Mouse (Mus musculus): ENCODE results near the gene Plekhg2.
"Not testable (repeated sequence)": the region's sequence is repeated elsewhere in the genome, so short reads cannot be mapped to it uniquely, and the experiment has no call there.

Plekhg2 gene

DNA sequence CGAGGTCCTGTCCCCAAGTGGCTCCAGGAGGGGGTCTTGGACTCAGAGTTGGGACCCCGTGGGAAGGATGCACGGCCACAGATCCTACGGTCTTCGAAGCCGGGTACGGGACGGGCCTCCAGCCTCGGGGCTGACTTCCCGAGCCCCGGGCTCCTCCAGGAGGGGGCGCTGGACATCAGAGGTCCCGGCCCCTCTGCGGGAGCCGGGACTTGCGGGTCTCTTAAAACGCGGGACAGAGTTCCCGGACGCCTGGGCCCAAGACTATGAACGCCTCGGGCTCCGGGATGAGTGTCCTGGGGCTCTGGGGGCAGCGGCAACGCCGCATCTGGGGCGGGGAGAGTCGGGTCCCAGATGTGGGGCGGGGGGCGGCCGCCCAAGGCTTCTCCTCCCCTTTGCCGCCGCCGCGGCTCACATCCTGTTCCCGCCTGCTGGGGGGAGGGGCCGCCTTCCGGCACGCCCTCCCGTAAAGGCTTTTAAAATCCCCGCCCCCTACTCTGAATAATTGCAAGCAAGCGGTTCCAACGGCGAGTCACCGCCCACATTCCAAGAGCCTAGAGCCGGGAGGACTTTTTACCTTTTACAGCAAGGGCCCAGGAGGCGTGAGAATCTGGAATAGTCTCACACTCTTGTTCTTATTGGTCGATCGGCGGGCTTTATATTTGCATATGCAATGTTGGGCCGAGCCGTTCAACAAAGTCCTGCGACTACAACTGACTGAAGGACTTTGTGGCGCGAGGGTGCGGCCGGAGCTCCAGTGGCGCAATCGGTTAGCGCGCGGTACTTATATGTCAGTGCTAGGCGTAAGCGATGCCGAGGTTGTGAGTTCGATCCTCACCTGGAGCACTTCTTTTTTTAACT, at the start of gene Plekhg2:
Gene Plekhg2, minus strand, starts transcription at position 349 of the 858 bp plus-strand sequence.
- DNase-seq: peak; percentile 90

DNA sequence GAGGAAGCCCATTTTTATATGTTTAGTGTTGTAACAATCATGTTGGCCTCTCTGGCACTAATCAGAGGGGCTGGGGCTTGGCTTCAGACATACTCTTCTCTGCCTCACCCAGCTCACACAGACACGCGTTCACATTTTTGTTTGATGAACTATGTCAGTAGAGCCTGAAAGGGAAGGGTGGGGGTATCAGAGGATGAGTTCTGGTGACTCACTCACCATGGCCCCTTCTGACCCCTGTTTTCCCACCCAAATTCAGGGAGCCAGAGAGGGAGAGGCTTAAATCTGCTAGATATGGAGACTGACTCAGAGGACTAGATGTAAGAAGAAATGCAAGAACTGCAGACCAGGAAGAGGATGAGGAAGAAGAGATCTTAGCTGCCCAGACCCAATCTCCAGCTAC, 47.0 kb upstream of the Plekhg2 start:
- DNase-seq: no peak

DNA sequence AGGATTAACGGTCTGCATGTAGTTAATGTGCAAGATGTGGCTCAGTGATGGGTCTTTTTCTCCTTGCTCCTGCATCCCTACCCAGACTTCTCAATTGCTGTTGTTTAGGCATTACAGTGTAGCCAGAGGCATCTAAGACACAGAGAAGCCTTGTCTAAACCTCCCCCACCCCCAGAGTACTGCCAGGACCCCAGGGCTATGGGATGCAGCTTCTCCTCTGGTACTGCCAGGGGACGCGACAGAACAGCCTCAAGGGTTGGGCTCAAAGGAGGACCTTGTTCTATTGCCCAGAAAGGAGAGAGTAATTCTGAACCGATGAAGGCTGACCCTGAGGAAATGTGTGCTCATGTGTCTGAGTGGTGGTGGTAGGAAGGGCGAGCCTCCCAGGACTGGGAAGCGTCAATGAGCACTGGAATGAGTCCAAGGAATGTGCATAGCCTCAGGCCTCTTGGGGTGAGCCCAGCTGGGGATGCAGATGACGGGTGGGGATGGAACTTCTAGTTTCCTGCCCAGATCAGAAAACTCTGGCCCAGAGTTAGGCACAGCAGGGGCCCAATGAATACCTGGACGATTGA, 45.8 kb upstream of the Plekhg2 start:
- no peak for DNase-seq

DNA sequence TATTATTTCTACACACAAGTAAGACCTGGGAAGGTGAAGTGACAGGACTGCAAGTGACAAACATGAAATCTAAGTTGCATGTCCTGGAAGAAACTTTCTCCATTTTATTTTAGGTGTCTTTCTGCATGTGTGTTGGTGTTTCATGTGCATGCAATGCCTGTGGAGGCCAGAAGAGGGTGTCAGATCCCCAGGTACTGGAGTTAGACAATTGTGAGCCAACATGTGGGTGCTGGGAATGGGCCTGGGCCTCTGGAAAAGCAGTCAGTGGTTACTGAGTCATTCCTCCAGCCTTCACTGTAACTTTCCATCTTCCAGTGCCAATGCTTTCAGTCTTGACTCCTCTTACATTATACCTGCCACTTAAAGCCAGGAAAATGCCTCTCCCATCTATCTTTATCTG, 45.0 kb upstream of the Plekhg2 start:
- no peak for DNase-seq

DNA sequence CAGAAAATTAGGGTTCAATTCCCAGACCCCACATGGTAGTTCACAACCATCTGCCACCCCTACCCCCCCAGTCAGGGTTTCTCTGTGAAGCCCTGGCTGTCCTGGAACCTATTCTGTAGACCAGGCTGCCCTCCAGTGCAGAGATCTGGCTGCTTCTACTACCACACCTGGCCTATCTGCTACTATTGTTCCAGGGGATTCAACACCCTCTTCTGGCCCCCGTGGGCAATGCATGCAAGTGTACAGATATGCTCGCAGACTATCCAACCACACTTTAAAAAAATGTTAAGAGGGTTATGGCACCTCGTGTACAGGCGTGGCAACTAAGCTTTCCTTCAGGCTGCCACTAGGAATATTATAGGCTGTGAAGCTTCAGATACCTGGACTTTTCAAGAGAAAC, 40.4 kb upstream of the Plekhg2 start:
- DNase-seq: no peak

DNA sequence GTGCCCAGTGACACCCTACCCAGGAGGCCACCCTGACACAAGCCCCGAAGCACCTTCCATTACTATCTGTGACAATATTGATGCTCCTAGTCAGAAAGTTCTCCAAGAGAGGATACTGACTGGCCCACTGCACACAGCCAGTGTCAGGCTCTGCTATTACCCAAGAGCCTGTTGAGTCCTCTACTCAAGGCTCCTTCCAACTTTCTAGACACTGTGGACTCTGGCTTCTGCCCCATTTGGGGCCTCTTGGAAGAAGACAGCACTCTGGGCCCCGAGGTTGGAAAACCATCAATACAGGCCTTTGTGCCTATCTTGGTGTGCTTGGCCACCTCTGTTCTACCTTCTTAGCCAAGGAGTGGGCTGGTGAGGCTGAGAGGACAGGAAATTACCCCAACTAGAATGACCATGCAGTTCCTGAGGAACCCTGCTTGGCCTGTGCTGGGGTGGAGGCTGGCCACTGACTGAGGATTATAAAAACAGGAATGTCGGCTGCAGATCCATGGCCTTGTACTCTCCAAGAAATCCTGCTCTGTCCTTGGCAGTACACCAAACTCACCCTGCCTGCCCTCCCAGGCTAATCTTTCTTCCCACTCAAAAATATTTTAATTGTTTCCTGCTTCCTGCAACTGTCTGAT, 38.6 kb upstream of the Plekhg2 start:
- DNase-seq: no peak

DNA sequence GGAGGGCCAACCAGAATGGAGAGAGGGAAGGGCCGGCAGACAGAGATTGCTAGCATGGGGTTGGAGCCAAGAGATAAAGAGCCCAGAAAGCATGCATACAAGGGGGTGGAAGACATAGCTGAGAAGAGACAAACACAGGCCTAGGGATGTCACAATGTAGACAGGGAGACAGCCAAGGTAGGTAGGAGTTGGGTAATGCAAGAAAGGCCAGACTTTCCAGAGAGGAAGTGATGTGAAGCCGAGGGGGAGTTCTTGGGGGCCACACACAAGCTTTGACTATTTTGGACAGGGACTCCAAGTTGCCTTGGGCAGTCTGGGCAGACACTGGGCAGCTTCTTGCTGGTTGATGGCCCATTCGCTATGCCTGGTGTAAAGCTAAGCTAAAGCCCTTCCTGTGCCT, 29.5 kb upstream of the Plekhg2 start:
- DNase-seq: no peak

DNA sequence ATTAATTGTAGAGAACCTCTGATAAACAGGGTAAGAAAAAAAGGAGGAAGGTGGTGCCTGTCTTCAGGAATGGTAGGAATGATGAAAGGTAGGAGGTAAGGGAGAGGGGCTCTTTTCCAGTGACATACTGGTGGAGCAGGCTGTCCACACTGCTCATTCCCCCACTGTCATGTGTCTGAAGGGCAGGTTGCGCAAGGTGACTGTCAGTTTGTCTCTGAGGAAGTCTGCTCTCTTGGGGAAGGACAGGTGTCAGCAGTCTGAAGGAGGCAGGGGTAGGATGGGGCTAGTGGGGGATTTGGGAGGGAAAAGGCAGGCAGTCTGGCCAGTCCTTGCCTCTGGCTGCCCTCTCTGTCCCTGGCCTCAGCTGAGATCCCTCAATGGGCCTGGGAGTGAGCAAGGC, 28.6 kb upstream of the Plekhg2 start:
- no peak for DNase-seq

DNA sequence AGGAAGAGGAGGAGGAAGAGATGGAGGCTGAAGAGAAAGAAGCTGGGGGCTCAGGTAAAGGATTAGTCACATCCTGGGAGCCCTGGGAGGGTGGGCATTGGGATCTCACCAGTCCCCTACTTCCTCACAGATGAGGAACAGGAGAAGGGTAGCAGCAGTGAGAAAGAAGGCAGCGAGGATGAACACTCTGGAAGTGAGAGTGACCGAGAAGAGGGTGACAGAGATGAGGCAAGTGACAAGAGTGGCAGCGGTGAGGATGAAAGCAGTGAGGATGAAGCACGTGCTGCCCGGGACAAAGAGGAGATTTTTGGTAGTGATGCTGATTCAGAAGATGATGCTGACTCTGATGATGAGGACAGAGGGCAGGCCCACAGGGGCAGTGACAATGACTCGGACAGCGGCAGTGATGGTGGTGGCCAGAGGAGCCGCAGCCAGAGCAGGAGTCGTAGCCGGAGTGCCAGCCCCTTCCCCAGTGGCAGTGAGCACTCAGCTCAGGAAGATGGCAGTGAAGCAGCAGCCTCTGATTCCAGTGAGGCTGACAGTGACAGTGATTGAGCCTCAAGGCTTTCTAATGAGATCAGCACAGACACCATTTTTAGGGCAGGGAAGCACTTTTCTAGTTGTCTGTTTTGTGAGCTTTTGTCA, 26.4 kb upstream of the Plekhg2 start:
- DNase-seq: no peak

DNA sequence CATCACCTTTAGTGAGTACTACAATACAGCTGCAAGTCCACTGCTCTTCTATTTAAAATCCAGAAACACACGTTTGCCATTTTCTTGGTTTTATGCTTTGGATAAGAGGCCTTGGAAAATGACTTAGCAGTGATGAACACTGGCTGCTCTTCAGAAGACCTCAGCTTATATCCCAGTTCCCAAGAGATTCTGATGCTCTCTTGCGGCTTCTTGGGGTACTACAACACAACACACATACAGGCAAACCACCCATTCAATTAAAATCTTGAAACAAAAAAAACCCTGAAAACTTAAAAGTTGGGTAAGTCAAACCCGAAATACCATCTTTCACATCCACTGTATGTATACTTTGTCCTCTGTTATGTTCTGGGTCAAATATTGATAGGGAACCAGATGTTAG, 25.6 kb upstream of the Plekhg2 start:
- DNase-seq: no peak

DNA sequence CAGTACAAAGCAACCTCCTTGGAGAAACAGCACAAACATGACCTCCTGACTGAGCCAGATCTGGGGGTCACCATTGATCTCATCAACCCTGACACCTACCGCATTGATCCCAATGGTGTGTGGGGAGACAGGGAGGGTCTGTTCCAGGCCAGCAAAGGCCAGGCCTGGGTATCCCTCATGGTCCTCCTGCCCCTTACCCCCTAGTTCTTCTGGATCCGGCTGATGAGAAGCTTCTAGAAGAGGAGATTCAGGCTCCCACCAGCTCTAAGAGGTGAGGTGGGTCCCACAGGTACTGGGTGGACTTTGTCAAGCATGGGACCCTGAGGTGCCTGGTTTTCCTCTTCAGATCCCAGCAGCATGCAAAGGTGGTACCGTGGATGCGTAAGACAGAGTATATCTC, 23.0 kb upstream of the Plekhg2 start:
- no peak for DNase-seq

DNA sequence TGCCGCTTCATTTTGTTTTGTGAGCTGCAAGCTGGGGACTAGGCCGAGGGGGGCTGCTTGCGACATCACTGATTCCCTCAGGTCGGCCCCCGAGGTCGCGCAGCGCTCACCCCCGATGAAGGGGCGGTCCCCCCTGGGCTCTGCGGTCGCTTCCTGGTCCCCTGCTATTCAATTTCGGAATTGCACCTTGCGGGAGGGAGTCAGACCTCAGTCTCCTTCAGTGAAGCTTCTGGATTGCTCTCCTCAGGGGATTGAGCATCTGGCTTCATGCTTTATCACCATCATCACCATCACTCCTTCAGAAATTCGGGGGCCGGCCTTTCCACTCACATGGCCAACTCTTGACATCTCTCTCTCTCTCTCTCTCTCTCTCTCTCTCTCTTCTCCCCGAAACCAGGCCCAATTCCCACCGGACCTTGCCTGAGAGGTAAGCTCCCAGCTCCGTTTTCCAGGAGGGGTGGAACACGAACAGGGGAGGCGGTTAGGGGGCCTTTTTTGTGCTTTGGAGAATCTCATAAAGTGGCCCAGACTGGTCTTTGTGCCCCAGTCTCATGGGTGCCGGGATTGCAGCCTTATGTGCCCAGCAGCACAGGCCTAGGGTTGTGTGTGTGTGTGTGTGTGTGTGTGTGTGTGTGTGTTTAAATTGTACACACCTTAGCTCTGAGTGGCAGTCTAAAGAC, 21.0 kb upstream of the Plekhg2 start:
- DNase-seq: no peak

DNA sequence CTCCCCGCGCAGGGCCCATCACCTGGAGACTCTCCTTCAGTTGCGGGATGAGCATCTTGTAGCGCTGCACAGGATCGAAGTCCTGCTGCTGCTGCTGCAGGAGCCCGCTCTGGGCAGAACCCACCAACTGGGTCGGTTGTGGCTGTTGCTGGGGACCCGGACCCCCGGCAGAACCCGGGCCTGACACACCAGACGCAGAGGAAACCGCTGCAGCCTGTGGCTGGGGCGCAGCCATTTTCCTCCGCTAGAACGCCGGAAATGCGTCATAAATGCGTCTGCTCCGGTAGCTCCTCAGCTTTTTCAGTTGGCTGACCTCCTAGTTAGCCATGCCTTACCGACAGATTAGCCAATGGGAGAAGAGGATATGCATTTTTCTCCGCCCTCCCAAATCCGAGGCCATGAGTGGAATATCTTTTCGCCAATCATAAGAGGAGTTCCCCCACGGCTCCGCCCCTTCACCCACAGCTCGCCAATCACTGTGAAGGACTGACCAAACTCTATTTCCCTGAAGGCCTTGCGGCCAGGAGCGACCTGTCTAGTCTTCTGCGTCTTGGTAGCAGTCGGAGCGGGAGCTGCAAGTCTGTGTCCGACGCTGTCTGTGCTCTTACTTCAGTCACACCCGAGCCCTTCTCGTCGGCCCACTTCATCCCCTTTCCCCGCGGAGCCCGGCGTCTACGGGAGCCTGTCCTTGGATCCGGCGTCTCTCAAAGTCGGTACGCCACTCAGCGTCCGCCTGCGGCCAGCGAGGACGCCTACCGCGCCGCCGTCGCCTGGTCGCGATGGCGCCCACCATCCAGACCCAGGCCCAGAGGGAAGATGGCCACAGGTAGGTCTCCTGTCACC, 20.3 kb upstream of the Plekhg2 start, which contains the start of the genes Med29 and Paf1:
Gene Med29, minus strand, starts transcription at position 280 of the 843 bp plus-strand sequence.
Gene Paf1, plus strand, starts transcription at position 523 of the 843 bp plus-strand sequence.
- peak; percentile 96 for DNase-seq

DNA sequence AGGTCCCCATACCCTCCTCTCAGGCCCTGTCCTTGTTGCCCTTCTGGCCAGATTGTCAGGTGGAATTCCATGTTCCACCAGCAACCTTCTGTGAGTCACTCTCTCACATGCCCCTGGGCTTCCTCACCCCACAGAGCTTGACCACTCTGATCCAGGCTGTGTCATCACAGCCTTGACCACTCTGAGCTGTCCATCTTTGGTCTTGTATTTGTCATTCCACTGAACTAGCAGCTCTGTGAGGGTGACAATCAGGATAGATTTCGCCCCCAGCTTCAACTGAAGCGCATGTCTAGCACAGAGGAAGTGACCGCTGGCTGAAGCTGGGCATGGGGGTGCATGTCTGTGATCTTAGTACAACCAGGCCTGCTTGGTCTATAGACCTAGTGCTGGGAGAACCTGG, 17.9 kb upstream of the Plekhg2 start:
- DNase-seq: no peak

DNA sequence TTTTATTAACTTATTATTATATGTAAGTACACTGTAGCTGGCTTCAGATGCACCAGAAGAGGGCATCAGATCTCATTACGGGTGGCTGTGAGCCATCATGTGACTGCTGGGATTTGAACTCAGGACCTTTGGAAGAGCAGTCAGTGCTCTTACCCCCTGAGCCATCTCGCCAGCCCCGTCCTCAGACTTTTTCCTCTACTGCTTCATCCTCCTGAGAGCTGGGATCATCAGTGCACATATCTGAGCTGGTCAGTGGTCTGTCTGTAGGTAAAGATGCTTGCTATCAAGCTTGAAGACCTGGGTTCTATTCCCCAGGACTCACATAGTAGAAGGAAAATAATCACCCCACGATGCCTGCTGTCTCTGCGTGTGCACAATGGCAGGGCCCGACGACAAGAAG, 15.0 kb upstream of the Plekhg2 start:
- DNase-seq: not testable (repeated sequence)

DNA sequence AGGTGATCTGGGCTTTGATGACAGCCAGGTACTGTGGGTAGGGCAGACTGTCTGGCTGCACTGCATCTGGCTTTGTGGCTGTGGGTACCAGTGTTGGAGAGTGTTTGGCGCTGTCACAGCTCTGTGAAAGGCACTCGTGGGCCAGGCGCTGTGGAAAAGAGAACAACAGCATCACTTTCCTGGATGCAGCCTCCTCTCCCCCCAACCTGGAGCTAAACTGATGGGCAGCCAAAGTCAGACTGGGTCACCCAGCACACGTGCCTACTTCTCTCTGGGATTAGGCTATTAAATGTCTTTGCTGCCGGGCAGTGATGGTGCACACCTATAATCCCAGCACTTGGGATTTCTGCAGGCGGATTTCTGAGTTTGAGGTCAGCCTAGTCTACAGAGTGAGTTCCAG, 14.5 kb upstream of the Plekhg2 start:
- not testable (repeated sequence) for DNase-seq

DNA sequence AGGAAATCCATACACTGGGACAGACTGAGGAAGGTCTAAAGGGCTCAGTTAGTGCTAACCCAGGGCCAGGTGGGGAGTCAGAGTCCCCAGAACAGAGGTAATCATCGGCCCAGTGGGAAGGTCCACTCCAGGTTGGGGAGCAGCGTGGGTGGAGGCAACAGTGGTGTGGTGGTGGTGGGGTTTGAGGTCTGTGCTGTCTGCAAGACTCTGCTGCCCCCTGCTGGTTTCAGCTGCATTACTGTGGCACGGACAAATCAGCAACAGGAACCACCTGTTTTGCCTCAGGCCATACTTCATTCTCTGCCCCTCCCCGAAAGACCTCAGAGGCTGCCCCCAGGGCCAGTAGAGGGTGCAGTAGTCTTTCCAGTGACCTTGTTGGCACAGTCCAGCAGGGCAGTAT, 14.1 kb upstream of the Plekhg2 start:
- peak; percentile 62 for DNase-seq

DNA sequence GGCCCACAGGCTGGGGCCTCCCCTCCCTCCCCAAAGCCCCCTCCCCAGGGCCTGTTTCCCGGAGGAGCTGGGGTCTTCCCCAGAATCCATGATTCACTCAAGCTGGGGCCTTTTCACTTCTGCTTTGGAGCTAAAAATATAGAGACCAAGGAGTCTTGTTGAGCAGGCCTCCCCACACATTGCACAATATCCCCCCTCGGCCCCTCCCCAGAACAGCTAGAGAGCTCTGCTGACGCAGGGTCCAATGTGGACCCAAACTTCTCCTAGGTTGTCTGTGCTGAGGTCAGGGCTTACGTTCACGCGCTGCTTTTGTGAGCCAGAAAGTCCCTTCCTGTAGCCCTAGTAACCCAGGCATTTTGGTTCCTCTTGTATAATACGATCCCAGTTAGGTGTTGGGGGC, 13.6 kb upstream of the Plekhg2 start:
- DNase-seq: no peak

DNA sequence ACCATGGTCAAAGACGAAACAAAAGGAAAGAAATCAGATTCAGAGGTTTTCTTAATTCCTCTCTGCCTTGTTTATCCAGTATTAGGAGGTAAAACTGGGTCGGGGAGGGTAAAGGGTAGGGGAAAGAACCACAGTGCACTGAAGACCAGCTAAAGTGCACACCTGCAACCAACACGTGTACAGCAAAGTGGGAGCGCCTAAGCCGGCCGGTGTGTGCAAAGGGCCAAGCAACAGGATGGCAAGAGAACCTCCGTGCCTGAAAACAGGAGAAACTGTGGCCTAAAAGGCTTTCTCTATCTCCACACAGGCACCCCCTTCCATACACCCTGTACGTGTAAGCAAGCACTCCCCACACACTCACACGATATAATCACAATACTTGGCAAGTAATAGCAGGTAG, 12.8 kb upstream of the Plekhg2 start:
- DNase-seq: no peak

DNA sequence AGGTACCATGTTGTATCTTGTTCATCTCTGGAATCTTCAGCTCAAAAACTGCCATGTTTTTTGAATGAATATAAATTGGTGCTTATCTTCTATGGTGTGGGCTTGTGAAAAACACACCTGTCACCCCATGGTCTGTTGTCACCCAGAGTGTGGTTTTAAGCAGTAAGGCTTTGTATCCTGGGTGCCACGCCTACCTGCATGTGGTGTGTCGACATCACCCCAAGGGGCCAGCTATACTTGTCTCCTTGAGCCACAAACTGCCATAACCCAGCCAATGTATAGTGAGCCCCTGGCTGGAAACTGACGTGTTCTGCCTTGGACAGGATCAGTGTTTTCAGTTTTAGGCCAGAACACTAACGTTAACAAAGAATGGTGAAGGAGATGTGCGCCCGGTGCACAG, 11.8 kb upstream of the Plekhg2 start:
- DNase-seq: no peak

DNA sequence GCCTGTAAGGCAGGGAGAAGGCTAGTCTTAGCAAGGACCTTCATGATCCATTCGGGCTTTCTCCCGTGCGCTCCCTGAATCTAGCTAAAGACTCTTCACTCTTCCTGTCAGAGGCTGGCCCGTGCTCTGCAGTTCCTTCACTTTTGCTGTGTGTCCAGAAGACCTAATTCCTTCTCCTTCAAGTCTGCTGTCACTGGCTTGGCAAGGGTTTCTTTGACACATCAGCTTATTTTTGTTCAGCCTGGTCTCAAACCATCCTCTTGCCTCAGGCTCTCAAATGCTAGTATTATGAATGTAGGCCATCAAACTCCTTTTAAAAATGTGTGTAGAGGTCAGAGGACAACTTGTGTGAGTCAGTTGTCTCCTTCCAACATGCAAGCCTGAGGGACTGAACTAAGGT, 11.2 kb upstream of the Plekhg2 start:
- no peak for DNase-seq

DNA sequence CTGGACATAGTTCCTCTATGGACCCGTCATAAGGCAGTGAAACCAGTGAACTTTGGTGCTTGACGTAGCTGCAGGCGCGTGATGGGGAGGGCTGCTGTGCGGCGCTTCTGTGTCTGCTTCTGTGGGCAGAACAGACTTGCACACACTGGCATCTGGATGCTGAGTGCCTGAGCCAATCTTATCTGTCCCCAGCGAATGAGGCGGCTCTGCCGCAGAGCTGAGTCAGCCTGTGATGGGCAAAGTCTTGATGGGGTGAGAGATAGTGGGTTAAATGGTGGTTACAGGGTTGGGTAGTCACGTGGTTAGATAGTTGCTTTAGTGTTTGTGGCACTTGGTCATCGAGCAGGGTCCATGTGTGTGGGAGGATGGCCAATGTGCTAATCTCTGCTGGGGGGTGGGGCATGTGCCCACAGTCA, 10.6 kb upstream of the Plekhg2 start:
- DNase-seq: no peak

Measured in cerebellum, adult 11 months (tissue).